Mouse (Mus musculus): ENCODE results near the gene Sema4a. TPM values are rescaled to one million over a fixed set of nuclear protein-coding genes. Genes with fewer than 3 reads are reported as not detected.

Sema4a gene
- 33.9 TPM for polyA plus RNA-seq (2017; shearing (Covaris generic))

DNA sequence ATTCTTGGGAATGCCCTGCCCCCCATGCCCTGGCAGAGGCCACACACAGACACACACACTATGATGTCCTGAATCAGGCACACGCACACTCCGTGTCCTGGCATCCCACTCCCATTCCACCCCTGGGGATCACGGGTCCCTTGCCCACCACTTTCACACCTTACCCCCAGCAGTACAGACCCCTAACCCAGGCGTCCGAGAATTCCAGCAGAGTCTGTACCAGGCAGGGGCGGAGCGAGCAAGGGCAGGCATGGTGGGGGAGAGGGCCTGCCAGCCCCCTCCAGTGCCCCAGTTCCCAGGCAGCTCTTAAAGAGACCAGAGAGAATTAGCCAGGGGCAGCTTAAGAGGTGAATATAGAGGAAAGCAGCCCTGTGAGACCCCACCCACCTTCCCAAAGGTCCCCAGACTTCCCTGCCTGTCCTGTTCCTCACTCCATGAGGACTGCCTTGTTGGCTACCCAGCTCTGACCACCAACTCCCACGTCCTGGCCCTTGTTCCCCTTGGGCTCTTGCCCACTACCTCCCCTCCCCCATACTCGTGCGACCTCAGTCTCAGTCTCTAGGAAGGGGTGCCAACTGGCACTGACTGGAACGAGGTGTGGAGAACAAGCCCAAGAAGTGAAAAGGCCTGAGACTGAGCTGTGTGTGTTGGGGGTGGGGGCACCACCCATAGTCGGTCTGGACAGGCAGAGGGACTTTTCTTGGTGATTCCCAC is at the start of gene Sema4a:
TSS of gene Sema4a (minus strand) at position 200 of the 714 bp plus-strand sequence.

DNA sequence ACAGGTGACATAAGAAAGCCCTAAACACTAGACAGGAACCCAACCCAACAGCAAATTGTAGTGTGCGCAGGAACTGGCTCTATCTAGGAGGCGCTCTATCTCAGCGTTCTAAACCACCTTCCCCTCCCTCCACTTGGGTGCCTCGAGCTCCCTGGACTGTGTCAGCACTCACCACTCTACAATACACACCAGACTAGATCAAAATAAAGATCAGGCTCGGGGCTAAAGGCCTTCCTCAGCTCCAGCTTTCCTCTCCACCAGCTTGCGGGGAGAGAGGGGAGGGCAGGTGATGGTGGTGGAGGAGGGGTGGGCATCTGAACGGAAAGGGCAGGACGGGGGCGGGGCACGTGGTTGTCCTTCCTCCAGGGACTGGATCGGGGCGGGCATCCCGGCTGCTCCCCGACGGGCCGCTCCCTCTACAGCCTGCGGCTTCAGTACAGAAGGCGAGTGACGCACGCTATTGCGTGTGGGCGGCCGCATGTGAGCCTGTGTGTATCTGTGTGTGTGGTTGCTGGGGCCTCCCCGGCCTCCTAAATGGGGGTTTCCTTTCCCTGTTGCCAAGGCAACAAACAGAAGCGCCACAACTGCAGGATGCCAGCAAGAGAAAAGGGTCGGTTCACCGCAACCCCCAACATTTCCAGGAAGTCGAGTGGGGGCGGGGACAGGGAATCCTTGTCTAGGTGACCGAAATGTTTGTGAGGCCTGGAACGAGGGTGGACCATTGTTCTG is 48.9 kb upstream of the Sema4a start, which contains the start of gene Lmna:
TSS of gene Lmna (minus strand) at position 265 of the 729 bp plus-strand sequence.

DNA sequence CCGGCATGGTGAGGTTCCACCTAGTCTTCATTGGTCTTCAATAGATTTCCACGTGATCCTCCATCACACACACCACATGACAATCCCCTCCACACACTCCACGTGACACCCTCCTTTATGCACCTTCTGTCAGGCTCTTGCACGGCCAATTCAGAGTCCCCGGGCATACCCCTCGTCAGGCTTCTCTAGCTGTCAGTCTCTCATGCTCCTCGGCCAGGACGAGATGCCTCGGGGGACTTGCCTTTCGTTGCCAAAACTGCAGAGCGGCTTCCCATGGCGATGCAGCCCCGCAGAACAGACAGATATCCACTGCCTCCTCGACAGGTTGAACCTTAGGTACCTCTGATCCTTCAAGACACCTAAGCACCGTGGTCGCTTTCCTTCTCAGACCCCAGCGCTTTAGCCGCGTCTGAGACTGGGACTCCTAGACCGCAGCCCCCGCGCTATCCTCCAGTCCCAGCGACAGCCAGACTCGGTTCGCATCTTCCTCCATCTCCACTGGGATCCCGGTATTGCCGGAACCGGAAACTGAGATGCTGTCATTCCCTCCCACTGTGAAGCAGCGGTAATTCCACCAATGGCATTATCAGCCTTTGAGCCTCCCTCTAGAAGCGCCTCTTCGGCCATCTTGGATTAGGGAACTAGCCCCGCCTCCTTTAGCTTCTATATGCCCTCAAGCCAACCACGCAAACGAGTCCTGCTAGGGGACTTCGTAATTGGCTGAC is 36.2 kb downstream of the Sema4a start, which contains the start of gene Slc25a44:
TSS of gene Slc25a44 (minus strand) at position 535 of the 725 bp plus-strand sequence.

DNA sequence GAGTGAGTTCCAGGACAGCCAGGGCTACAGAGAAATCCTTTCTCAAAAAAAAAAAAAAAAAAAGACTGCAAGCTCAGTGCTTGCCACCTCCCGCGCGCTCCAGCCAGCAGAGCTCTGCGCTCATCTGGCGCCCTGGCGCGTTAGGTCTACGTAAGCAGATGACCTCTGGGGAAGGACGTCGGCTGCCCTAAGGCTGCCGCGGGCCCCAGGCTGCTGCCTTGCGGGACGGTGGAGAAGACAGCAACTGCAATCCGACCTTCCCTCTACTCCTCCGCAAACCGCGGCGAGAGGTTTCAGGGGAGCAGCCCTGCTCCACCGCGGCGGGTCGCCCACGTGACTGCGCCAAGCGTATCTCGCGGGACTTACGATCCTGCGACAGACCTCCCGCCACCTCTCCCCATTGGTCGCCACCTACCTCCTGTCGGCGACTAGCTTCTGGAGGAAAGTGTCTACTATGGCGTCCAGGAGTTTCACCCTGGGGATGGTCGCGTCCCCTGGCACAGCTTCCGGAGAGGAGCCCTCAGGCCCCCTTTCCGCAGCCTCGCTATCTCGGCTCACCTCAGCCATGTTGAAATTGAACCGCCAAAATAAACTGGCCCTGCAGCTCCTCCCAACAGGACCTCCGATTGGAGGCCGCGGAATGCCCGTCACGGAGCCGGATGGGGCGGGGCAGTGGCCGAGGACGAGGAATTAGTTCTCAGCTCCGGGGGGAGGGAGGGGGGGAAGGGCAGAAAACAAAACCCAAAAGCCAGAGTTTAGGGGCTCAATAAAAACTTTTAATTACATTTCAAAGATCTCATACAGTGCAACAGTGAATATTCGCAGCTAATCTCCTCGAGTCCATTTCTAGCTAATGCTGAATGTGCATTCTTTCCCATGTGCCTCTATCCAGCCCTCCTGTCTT is 51.0 kb downstream of the Sema4a start, which contains the start of gene Pmf1:
TSS of gene Pmf1 (minus strand) at position 591 of the 904 bp plus-strand sequence.

Other genes with a start within 250 kb of the Sema4a start
- gene Rhbg, start 206.5 kb downstream of the Sema4a start, polyA plus RNA-seq (2017; shearing (Covaris generic)), result not detected
- not detected for gene Gm38392, start 174.0 kb downstream of the Sema4a start, polyA plus RNA-seq (2017; shearing (Covaris generic))
- gene Tsacc, start 164.2 kb downstream of the Sema4a start, polyA plus RNA-seq (2017; shearing (Covaris generic)), result 11.0 TPM
- 376 TPM for gene Cct3, start 164.1 kb downstream of the Sema4a start, polyA plus RNA-seq (2017; shearing (Covaris generic))
- gene Glmp, start 136.2 kb downstream of the Sema4a start, polyA plus RNA-seq (2017; shearing (Covaris generic)), result 422 TPM
- gene Tmem79, start 125.0 kb downstream of the Sema4a start, polyA plus RNA-seq (2017; shearing (Covaris generic)), result 1.4 TPM
- 53.1 TPM for gene Smg5, start 124.9 kb downstream of the Sema4a start, polyA plus RNA-seq (2017; shearing (Covaris generic))
- not detected for gene Paqr6, start 96.6 kb downstream of the Sema4a start, polyA plus RNA-seq (2017; shearing (Covaris generic))
- not detected for gene Bglap3, start 88.4 kb downstream of the Sema4a start, polyA plus RNA-seq (2017; shearing (Covaris generic))
- gene Bglap2, start 82.5 kb downstream of the Sema4a start, polyA plus RNA-seq (2017; shearing (Covaris generic)), result not detected
- gene Bglap, start 76.7 kb downstream of the Sema4a start, polyA plus RNA-seq (2017; shearing (Covaris generic)), result not detected
- 34.7 TPM for gene Pmf1, start 50.9 kb downstream of the Sema4a start, polyA plus RNA-seq (2017; shearing (Covaris generic))
- gene Slc25a44, start 36.0 kb downstream of the Sema4a start, polyA plus RNA-seq (2017; shearing (Covaris generic)), result 21.2 TPM
- 12.2 TPM for gene Lmna, start 48.8 kb upstream of the Sema4a start, polyA plus RNA-seq (2017; shearing (Covaris generic))
- 0.26 TPM for gene Mex3a, start 71.2 kb upstream of the Sema4a start, polyA plus RNA-seq (2017; shearing (Covaris generic))
- not detected for gene Rab25, start 87.1 kb upstream of the Sema4a start, polyA plus RNA-seq (2017; shearing (Covaris generic))
- 198 TPM for gene Lamtor2, start 91.9 kb upstream of the Sema4a start, polyA plus RNA-seq (2017; shearing (Covaris generic))
- gene Ubqln4, start 92.6 kb upstream of the Sema4a start, polyA plus RNA-seq (2017; shearing (Covaris generic)), result 49.3 TPM
- 136 TPM for gene Ssr2, start 114.7 kb upstream of the Sema4a start, polyA plus RNA-seq (2017; shearing (Covaris generic))
- gene Arhgef2, start 144.8 kb upstream of the Sema4a start, polyA plus RNA-seq (2017; shearing (Covaris generic)), result 127 TPM
- gene Rxfp4, start 192.0 kb upstream of the Sema4a start, polyA plus RNA-seq (2017; shearing (Covaris generic)), result not detected
- 74.1 TPM for gene Khdc4, start 224.6 kb upstream of the Sema4a start, polyA plus RNA-seq (2017; shearing (Covaris generic))